Mouse (Mus musculus): Measurements from ENCODE around the gene Hs1bp3. TPM values are rescaled to one million over a fixed set of nuclear protein-coding genes. Genes with fewer than 3 reads are reported as not detected.
A peak's percentile ranks its signal among the peaks of the same experiment; 100 is the strongest.

Gene Hs1bp3
- total and polyA plus RNA-seq, 2 experiments from 2014 or later = 5.8 to 7.0 TPM

GRCm38 (mm10) chr12:8358344-8358966 lies 45.2 kb downstream of the Hs1bp3 start:
- WGBS = 82% methylated on average over 5 of the region's 5 CpGs

DNA sequence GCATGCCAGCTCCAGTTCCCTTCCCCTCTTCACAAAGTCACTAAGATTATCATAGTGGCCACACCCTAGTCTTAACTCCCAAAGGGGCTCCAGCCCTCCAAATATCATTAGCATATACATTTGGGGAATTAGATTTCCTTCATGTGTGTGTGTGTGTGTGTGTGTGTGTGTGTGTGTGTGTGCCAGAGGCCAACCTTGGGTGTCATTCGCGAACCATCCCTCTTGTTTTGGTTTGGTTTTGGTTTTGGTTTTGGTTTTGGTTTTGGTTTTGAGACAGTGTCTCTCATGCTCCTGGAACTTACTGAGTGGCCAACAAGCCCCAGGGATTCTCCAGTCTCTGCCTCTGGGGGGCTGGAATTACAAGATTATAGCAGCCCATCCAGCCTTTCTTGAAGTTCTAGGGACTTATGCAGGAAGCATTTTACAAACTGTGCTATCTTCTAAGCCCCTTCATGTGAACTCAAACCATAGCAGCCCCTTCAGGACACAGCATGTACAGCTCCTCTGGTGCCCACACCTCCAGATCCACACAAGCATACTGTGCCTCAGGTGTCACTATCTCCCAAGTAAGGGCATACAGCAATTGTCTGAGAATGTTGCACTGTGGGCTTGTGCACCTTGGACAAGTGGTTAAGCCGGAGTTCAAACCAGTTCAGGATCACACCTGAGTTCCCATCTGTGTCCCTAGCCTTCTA lies 46.3 kb downstream of the Hs1bp3 start:
- Histone ChIP-seq H3K9me3 (ENCODE audit: low read length) (no peaks in the 10 kb centered on the region), H3K4me1 (ENCODE audit: insufficient read depth) (no peaks in the 10 kb centered on the region), H3K4me2 (ENCODE audit: low read depth) (no peak overlapping the region), H3K27me3 (ENCODE audit: insufficient read depth, low read length) (no peaks in the 10 kb centered on the region), H3K36me3 (ENCODE audit: insufficient read depth) (no peaks in the 10 kb centered on the region), H3K4me3 (ENCODE audit: low read depth, low read length) (no peak overlapping the region), H3K27ac (ENCODE audit: low read depth, low read length) (no peak overlapping the region), H3K9ac (no peak overlapping the region)
- WGBS = 95% methylated on average over 3 of the region's 3 CpGs
- DNase-seq = no peak
- no peak for ATAC-seq
- no peak for TF ChIP-seq CTCF (IDR thresholded peaks at IDR 0.05; ENCODE audit: low read depth)

More at GRCm38 (mm10) chr12:8358344-8358966, 45.2 kb downstream of the Hs1bp3 start:
- Histone ChIP-seq H3K27ac (ENCODE audit: low read depth, low read length) (peak overlapping the region; percentile 79), H3K4me2 (ENCODE audit: low read depth) (no peak overlapping the region), H3K36me3 (ENCODE audit: insufficient read depth) (no peaks in the 10 kb centered on the region), H3K4me1 (ENCODE audit: insufficient read depth) (no peaks in the 10 kb centered on the region), H3K27me3 (ENCODE audit: insufficient read depth, low read length) (no peaks in the 10 kb centered on the region), H3K4me3 (ENCODE audit: low read depth, low read length) (no peak overlapping the region), H3K9ac (no peak overlapping the region), H3K9me3 (ENCODE audit: low read length) (no peaks in the 10 kb centered on the region)
- ATAC-seq (no peak), DNase-seq (no peak)
- no peak for TF ChIP-seq CTCF (IDR thresholded peaks at IDR 0.05; ENCODE audit: low read depth)

DNA sequence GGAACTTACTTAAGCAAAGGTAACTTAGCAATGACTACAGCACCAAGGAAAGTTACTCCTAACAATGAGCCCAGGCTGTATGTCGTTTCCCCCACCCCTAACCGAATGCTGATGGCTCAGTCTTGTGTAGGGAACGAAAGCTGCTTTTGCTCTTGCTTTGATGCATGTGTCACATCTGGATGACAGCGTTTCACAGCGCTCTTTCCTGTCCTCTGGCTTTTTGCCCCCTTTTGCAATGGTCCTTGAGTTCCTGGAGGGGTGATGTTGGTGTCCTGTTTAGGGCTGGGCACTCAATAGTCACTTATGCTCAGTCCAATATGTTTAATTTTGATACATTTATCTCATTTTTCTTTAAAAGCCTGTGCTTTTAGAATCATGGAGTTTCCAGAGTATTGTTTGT lies 48.6 kb downstream of the Hs1bp3 start:
- 79% methylated on average over 5 of the region's 5 CpGs for WGBS
- no peaks in the 10 kb centered on the region for H3K36me3 ChIP-seq (ENCODE audit: insufficient read depth)
- H3K9me3 ChIP-seq (ENCODE audit: low read length) = no peaks in the 10 kb centered on the region
- H3K9ac ChIP-seq = no peak overlapping the region
- H3K27ac ChIP-seq (ENCODE audit: low read depth, low read length) = no peak overlapping the region
- no peak overlapping the region for H3K4me2 ChIP-seq (ENCODE audit: low read depth)
- H3K4me3 ChIP-seq (ENCODE audit: low read depth, low read length) = no peak overlapping the region
- H3K27me3 ChIP-seq (ENCODE audit: insufficient read depth, low read length) = no peaks in the 10 kb centered on the region
- ATAC-seq (no peak), DNase-seq (no peak)
- H3K4me1 ChIP-seq (ENCODE audit: insufficient read depth) = no peaks in the 10 kb centered on the region
- no peak for TF ChIP-seq CTCF (IDR thresholded peaks at IDR 0.05; ENCODE audit: low read depth)

GRCm38 (mm10) chr12:8362400-8362799 lies 49.2 kb downstream of the Hs1bp3 start:
- H3K27ac ChIP-seq (ENCODE audit: low read depth, low read length) = no peak overlapping the region
- no peaks in the 10 kb centered on the region for H3K4me1 ChIP-seq (ENCODE audit: insufficient read depth)
- TF ChIP-seq CTCF (IDR thresholded peaks at IDR 0.05; ENCODE audit: low read depth) = no peak
- DNase-seq (no peak), ATAC-seq (no peak)
- H3K9ac ChIP-seq = no peak overlapping the region
- H3K36me3 ChIP-seq (ENCODE audit: insufficient read depth) = no peaks in the 10 kb centered on the region
- H3K27me3 ChIP-seq (ENCODE audit: insufficient read depth, low read length) = no peaks in the 10 kb centered on the region
- H3K9me3 ChIP-seq (ENCODE audit: low read length) = no peaks in the 10 kb centered on the region
- H3K4me3 ChIP-seq (ENCODE audit: low read depth, low read length) = no peak overlapping the region
- H3K4me2 ChIP-seq (ENCODE audit: low read depth) = no peak overlapping the region
- 70% methylated on average over 7 of the region's 7 CpGs for WGBS

DNA sequence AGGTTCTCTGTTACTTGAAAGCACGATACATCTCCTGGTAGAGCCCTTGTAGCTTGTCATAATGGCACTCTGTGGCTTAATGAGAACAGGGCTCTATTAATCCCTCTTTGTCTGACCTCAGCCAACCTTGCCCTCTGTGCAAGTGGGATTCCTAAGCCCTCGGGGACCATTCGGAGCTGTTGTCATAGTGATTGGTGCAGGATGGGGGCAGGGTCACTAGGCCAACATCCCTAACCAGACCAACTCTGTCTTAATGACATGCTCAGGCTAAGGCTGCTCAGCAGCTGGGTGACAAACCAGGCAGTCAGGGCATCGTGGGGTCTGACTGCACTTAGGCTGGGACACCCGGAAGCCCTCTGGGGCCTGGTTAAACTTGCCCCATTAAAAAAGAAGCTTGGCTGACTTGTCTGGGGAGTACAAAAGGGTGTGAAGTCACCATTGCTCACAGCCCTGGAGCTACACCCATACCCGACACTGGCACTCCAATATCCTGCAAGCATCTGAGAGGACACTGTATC lies 51.1 kb downstream of the Hs1bp3 start:
- H3K27me3 ChIP-seq (ENCODE audit: insufficient read depth, low read length) = no peaks in the 10 kb centered on the region
- no peak overlapping the region for H3K9ac ChIP-seq
- ATAC-seq (peak; percentile 85), DNase-seq (peak; percentile 11)
- no peaks in the 10 kb centered on the region for H3K9me3 ChIP-seq (ENCODE audit: low read length)
- H3K4me3 ChIP-seq (ENCODE audit: low read depth, low read length) = no peak overlapping the region
- H3K4me1 ChIP-seq (ENCODE audit: insufficient read depth) = no peaks in the 10 kb centered on the region
- H3K36me3 ChIP-seq (ENCODE audit: insufficient read depth) = no peaks in the 10 kb centered on the region
- WGBS = 16% methylated on average over 6 of the region's 6 CpGs
- no peak overlapping the region for H3K4me2 ChIP-seq (ENCODE audit: low read depth)
- TF ChIP-seq CTCF (IDR thresholded peaks at IDR 0.05; ENCODE audit: low read depth) = no peak
- H3K27ac ChIP-seq (ENCODE audit: low read depth, low read length) = no peak overlapping the region

- Histone ChIP-seq H3K9ac (no peak overlapping the region), H3K36me3 (ENCODE audit: insufficient read depth) (no peaks in the 10 kb centered on the region), H3K4me1 (ENCODE audit: insufficient read depth) (no peaks in the 10 kb centered on the region), H3K27me3 (ENCODE audit: insufficient read depth, low read length) (no peaks in the 10 kb centered on the region), H3K4me3 (ENCODE audit: low read depth, low read length) (no peak overlapping the region), H3K27ac (ENCODE audit: low read depth, low read length) (no peak overlapping the region), H3K4me2 (ENCODE audit: low read depth) (no peak overlapping the region), H3K9me3 (ENCODE audit: low read length) (no peaks in the 10 kb centered on the region)
- DNase-seq (no peak), ATAC-seq (no peak)
- WGBS = 68% methylated on average over 7 of the region's 7 CpGs
- no peak for TF ChIP-seq CTCF (IDR thresholded peaks at IDR 0.05; ENCODE audit: low read depth)
These were observed 52.1 kb downstream of the Hs1bp3 start for GRCm38 (mm10) chr12:8365336-8365735.

DNA sequence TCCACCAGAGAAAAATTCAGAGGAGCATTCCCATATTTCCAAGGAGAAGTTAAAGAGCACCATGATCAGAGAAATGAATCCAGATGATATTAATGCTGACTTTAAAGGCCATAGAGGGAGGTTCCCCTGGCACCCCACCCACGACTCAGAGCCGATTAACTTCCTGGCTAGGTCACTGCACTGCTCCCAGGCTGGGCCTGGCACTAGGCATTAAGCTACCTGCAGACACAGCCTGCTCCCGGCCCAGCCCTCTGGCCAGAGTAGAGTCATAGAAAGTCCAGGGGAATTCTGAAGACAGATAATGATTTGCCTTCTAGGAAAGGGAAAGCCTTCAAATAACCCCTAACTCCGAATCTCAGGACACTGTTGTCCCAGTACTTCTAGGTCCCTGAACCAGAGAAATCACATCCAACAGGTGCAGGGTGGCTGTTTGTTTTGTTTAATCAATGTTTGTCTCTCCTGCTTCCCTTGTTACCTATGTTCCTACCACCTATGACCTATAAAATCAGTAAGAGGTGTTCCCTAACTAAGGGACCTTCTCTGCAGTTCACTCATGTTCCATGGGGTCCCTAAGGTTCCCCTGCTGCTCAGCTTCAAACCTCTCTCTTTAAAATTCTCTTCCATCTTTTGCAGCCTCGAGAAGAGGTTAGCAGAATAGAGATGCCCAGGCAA lies 52.8 kb downstream of the Hs1bp3 start:
- Histone ChIP-seq H3K4me3 (ENCODE audit: low read depth, low read length) (no peak overlapping the region), H3K9ac (no peak overlapping the region), H3K27me3 (ENCODE audit: insufficient read depth, low read length) (no peaks in the 10 kb centered on the region), H3K9me3 (ENCODE audit: low read length) (no peaks in the 10 kb centered on the region), H3K4me1 (ENCODE audit: insufficient read depth) (no peaks in the 10 kb centered on the region), H3K27ac (ENCODE audit: low read depth, low read length) (no peak overlapping the region), H3K4me2 (ENCODE audit: low read depth) (no peak overlapping the region), H3K36me3 (ENCODE audit: insufficient read depth) (no peaks in the 10 kb centered on the region)
- DNase-seq (no peak), ATAC-seq (no peak)
- TF ChIP-seq CTCF (IDR thresholded peaks at IDR 0.05; ENCODE audit: low read depth) = no peak
- WGBS = 84% methylated on average over 5 of the region's 5 CpGs
